Mouse (Mus musculus) cerebellum, postnatal 4 days (tissue): ENCODE results near the gene Abca17.
A peak's percentile ranks its signal among the peaks of the same experiment; 100 is the strongest.

Experiments
- DNase-seq, 2 experiments: peaks; one replicate each; pipeline ENCODE4 v3.0.0; 2022; ENCODE audit warnings: low spot score in 2 of 2, mixed read lengths in 1 of 2

The Abca17 gene

GRCm38 (mm10) chr17:24243311-24243969 is 107.4 kb downstream of the Abca17 start:
- DNase-seq: peak in 1 of 2 experiments; percentile 58

- no peak for DNase-seq
Observed at GRCm38 (mm10) chr17:24236921-24237320, 113.9 kb downstream of the Abca17 start.

GRCm38 (mm10) chr17:24236479-24236878 is 114.4 kb downstream of the Abca17 start:
- DNase-seq: no peak

- DNase-seq: no peak
Observed at GRCm38 (mm10) chr17:24227941-24228340, 122.9 kb downstream of the Abca17 start.

GRCm38 (mm10) chr17:24226721-24227120 is 124.1 kb downstream of the Abca17 start:
- no peak for DNase-seq

- DNase-seq: no peak
Observed at GRCm38 (mm10) chr17:24225851-24226250, 125.0 kb downstream of the Abca17 start.

- DNase-seq: no peak
Observed at GRCm38 (mm10) chr17:24224741-24225140, 126.1 kb downstream of the Abca17 start.

- no peak for DNase-seq
Observed at GRCm38 (mm10) chr17:24223513-24223912, 127.4 kb downstream of the Abca17 start.

GRCm38 (mm10) chr17:24222653-24223052 is 128.2 kb downstream of the Abca17 start:
- DNase-seq: no peak

GRCm38 (mm10) chr17:24220435-24221411 is 130.1 kb downstream of the Abca17 start, which contains the start of gene Tedc2:
TSS of gene Tedc2 (minus strand) at chr17:24220851.
- peak; percentile 70 to 83 for DNase-seq

GRCm38 (mm10) chr17:24216836-24217235 is 134.0 kb downstream of the Abca17 start:
- DNase-seq: no peak
